Mouse (Mus musculus): Measurements from ENCODE around the gene Alg13.

Alg13 gene

GRCm38 (mm10) chrX:144317548-144318163 lies at the start of gene Alg13:
TSS of gene Alg13 (plus strand) at chrX:144317804.
- DNase-seq (ENCODE audit: low spot score in 2 of 2): peak; percentile 63 to 79

- no peak for DNase-seq (ENCODE audit: low spot score in 2 of 2)
These were observed 49.0 kb upstream of the Alg13 start for GRCm38 (mm10) chrX:144268606-144269005.

- no peak for DNase-seq (ENCODE audit: low spot score in 2 of 2)
These were observed 16.1 kb upstream of the Alg13 start for GRCm38 (mm10) chrX:144301476-144301875.

GRCm38 (mm10) chrX:144305659-144306058 lies 11.9 kb upstream of the Alg13 start:
- no peak for DNase-seq (ENCODE audit: low spot score in 2 of 2)

GRCm38 (mm10) chrX:144314041-144314440 lies 3.6 kb upstream of the Alg13 start:
- DNase-seq (ENCODE audit: low spot score in 2 of 2): no peak

GRCm38 (mm10) chrX:144315028-144315427 lies 2.6 kb upstream of the Alg13 start:
- DNase-seq (ENCODE audit: low spot score in 2 of 2): no peak

- DNase-seq (ENCODE audit: low spot score in 2 of 2): no peak
These were observed 1.6 kb upstream of the Alg13 start for GRCm38 (mm10) chrX:144316004-144316403.

GRCm38 (mm10) chrX:144318164-144318979 lies 768 bp downstream of the Alg13 start:
- peak in 1 of 2 experiments; percentile 24 for DNase-seq (ENCODE audit: low spot score in 2 of 2)

DNA sequence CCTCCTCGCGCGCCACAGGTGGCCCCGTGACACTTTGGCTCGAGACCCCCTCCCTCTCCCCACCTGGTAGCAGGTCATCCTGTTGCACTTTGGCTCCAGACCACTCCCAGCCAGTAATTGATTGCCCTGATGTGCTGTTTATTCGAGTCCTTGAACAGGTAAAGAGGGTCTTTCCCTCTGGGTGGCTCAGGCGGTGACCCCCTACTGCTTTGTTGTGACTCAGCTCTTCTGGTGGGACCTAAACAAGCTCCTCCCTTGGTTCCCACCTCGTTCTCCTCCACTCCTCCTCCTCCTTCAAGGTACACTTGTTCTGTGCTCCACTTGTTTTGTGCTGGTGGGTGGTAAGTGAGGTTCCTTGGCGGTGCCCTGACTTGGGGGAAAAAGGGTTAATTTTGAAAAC lies 1.8 kb downstream of the Alg13 start:
- DNase-seq (ENCODE audit: low spot score in 2 of 2): no peak

DNA sequence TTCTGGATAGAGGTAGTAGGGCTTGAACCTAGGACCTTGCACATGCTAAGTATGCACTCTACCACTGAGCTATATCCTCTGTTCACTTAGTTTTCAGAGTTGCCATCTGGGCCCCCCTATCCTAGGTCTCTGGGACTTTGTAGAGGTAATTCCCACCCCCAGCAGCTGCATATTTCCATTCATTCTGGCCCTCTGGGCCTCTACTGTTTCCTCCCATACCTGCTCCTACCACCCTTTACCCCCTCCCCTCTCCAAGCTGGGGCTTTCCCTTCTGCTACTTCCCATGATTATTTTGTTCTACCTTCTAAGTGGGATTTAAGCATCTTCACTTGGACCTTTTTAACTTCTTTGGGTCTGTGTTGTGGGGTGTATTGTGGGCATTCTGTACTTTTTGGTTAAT lies 7.8 kb downstream of the Alg13 start:
- no peak for DNase-seq (ENCODE audit: low spot score in 2 of 2)

DNA sequence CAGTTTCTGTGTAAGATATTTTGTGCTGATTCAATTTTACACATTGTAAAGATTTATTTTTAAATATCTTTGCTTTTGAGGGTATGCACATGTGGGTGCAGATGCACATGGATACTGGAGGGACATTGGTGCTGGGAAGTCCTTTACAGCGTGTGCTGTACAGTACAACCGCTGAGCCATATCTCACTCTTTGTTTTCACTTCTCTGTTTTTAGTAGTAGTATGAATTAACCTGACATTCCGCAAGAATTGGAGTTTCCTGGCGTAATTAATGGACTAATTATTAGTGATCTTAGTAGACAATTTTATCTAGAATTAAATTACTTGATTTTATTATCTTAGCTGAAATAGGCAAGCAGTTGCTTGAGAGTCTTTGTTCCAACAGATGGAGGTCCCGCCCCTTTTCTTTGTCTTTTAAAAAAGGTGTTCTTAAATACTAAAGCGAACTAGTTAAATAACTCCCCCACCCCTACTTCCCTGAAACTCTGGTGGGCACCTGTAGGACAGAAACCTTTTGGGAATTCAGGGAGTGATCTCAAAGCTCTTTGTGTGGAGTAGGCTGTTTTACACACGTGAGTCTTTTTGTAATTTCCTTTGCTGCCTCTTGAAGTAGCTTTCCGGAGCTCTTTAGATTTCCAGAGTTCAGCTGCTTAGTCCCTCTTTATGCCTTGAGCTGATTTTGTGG lies 17.9 kb downstream of the Alg13 start:
- no peak for DNase-seq (ENCODE audit: low spot score in 2 of 2)

DNA sequence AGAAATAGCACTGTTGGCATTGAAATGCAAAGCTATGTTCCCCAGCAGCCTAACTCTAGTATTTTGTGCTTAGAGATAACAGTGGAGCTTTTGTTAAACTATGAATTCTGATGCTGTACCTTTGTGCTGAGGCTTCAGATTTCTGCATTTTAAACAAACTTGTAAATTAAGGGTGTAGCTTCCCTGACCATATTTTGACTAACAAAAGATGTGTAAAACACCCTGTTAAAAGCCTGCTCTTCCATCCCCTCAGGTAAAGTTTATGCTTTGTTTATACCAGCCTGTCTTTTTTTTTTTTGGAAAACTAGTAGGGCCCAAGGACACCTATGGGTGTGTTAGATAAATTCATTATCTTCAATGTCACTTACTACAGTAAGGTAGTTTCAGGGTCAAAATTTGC lies 20.3 kb downstream of the Alg13 start:
- DNase-seq (ENCODE audit: low spot score in 2 of 2): no peak

DNA sequence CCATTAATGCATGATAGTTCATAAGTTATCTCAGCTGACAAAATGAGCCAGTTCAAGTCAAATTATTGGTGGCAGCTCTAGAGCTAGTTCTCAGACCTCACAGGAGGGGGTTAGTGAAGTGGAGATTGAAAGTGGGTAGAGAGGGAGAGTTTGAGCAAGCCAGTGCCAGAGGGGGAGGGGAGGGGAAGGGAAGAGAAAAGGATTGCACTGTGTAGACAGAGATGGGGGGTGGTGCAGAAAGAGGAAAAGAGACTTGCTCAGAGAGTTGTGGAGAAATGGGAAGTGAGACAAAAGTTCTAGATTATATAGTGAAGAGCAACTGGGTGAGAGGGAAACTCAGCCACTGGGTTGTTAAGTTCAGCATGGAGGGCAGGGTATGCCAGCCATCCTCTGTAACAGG lies 20.8 kb downstream of the Alg13 start:
- DNase-seq (ENCODE audit: low spot score in 2 of 2): no peak

GRCm38 (mm10) chrX:144374196-144374595 lies 56.6 kb downstream of the Alg13 start:
- DNase-seq (ENCODE audit: low spot score in 2 of 2): no peak

DNA sequence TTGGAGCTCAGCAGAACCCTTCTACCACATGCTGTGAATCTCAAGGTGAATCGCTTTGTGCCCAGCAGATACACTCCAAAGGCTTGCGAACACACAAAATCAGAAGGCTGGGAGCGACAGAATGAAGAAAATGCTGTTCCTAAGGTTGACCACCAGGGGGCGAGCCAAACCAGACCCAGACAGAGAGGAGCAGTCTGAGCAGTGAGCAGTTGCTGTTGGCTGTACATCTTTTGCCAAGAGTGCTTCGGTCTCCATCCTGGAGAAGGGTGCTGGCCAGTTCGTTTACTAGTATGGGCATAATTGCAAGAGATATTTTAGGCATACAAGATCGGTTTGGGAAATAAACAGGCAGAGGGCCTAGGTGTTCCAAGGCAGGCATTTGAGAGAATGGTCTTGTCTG lies 85.9 kb downstream of the Alg13 start:
- peak; percentile 8 to 35 for DNase-seq (ENCODE audit: low spot score in 2 of 2)

GRCm38 (mm10) chrX:144408036-144408435 lies 90.4 kb downstream of the Alg13 start:
- DNase-seq (ENCODE audit: low spot score in 2 of 2): no peak

- no peak for DNase-seq (ENCODE audit: low spot score in 2 of 2)
These were observed 102.7 kb downstream of the Alg13 start for GRCm38 (mm10) chrX:144420259-144420658.

DNA sequence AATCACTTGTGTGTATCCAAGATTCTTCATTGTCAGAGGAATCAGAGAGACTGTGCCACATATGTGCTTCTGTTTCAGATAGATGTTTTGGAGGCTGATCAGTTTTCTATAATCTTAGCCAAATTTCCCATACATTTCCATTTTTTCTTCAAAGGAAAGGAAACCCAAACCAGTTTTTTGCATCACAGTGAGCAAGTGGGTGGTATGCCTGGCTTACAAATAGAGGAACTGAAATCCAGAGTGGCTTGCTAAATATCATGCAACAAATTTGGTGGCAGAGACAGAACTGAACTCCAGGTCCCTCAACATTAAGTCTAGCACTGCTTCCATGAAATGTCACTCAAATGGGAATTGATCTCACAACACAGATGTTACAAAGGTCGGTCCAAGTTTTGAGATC lies 103.5 kb downstream of the Alg13 start:
- DNase-seq (ENCODE audit: low spot score in 2 of 2): no peak

- no peak for DNase-seq (ENCODE audit: low spot score in 2 of 2)
These were observed 106.2 kb downstream of the Alg13 start for GRCm38 (mm10) chrX:144423848-144424247.

Measured in frontal cortex, postnatal 10 days (tissue).